Mouse (Mus musculus) heart, adult 8-10 months (tissue): ENCODE measurements around the gene Sobp. TPM values are rescaled to one million over a fixed set of nuclear protein-coding genes. Genes with fewer than 3 reads are reported as not detected.
A peak's percentile ranks its signal among the peaks of the same experiment; 100 is the strongest.

Experiments
- DNase-seq: peaks from one replicate; pipeline ENCODE4 v3.0.0; 2022; ENCODE audit warnings: low spot score
- total RNA-seq, 4 experiments: library from RNA; stranded (reverse); gene quantifications; 2 replicates each; pipeline ENCODE4 v1.2.4; 2022

Sobp gene
- total RNA-seq, 4 experiments from 2014 or later: 13.3 to 17.7 (median 15.5) TPM

DNA sequence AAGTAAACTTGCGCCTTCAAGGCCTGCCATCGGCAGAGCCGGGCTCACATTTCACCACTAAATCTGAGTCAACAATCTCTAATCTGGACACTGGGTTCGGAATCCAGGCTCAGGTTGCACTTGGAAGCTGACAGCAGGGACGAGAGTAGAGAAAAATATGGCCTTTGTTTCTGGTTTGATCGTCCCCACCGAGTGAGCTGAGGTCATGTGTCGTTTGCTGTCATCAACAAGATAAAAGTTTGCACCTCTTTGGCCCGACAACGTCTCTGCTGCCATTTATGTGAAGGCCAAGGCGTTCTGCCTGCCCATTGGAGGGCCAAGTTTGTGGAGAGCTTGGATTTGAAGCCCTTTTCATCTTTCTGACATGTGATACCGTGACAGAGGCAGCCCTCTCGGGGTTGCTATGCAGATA is 178.8 kb downstream of the Sobp start:
- DNase-seq: no peak

DNA sequence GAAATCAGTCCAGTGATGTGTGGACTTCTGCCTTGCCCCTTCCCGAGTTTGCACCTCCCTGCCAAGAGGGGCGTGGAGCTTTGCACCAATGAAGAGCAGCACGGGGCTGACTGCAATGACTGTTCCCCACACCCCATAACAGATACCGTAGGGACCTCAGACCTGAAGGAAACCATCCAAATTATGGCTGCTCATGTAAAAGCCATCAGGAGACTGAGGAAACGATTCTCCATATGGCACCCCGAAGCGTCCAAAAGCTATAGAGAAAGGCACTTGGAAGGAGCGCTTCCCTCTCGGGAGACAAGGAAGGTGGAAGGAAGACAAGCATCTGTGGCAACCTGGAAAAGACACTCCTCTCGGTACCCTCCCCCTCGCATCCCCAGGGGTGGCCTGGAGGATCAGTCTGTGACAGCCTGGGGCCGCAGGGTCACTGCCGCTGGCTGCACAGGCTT is 180.0 kb downstream of the Sobp start:
- no peak for DNase-seq

DNA sequence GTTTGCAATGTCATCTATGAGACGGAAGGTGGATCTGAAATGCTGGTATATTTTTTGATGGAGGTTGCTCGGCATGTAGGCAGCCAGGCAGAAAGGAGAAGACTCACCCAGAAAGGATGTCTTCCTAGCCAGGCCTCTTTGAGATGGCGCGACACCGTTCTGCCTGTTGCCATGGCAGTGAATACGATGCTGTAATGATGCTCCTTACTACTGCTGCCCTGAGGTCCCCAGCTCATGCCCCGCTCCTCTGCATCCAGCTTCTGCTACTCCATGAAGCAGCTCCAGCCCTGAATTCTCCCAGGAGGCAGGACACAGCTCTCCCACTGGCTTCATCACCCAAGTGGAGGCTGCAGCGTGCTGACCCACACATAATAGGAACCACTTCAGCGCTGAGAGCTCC is 183.3 kb downstream of the Sobp start:
- no peak for DNase-seq

DNA sequence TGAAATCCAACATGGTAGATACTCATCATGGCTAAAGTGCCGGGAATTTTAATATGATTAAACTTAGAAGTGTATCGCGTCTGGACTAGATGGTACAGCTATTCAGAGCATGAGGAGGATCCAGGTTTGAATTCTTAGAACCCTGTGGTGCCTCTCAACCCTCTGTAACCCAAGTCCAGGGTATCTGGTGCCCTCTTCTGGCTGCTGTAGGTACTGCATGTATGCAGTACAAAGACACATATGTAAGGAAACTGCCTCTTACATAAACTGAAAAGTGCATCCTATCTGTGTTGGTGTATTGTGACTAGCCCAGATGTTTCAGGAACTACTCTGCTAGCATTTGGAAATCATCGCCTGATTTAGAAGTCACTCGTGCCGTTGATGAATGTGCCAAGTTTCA is 184.4 kb downstream of the Sobp start:
- DNase-seq: peak; percentile 45

DNA sequence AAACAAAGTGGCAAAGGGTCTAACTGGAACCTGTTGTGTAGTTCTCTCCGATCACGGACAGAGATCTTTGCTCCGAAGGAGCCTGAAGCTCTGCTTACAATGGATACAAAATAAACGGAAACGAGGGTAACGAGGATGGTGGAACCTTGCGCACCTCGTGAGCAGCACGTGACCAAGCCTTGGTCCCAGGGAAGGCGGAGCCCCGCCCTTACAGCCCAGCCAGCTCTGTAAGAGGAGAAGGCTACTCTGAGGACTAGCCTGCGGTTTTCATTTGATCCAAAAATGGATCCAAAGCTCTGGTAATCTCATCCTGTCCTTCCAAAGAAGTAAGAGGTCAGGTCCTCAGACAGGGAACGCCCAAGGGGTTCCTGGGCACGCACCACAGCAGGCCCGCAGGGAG is 185.7 kb downstream of the Sobp start:
- DNase-seq: no peak

DNA sequence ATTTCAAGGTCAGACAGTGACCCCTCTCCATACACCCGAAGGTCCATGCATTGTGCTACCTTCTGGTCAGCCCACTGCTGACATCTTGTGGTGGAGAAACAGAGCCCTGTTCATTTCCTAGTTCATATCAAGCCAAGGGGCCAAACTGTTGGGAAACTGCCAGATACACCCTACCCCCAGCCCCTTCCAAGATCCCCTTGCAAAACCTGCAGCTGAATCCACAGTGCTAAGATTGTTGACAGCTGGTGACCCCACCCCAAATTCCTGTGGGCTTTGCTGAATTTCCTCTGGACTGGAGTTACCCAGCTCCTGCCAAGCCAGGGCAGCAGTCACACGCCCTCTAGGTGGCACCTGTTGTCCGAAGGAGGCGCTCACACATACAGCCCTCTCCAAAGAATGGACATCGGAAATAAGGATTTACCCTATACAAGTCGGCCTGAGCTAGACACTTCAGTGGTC is 186.7 kb downstream of the Sobp start:
- DNase-seq: peak; percentile 36

DNA sequence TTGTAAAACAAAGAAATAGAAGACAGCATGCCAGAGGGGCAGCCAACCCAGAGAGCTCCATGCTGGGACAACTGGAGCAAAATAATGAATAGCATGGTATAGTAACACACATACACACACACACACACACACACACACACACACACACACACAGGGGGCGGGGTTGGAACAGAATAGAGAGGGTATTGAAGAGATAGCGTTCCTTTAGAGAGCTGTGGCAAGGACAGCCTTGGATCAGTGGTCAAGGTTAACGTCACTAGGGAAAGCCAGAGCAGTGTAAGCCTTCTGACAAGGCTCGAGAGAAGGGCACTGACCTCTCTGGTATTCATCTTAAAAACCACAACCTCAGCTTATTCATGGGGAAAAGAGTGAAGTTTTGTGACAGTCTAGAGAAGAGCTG is 189.4 kb downstream of the Sobp start:
- DNase-seq: no peak

DNA sequence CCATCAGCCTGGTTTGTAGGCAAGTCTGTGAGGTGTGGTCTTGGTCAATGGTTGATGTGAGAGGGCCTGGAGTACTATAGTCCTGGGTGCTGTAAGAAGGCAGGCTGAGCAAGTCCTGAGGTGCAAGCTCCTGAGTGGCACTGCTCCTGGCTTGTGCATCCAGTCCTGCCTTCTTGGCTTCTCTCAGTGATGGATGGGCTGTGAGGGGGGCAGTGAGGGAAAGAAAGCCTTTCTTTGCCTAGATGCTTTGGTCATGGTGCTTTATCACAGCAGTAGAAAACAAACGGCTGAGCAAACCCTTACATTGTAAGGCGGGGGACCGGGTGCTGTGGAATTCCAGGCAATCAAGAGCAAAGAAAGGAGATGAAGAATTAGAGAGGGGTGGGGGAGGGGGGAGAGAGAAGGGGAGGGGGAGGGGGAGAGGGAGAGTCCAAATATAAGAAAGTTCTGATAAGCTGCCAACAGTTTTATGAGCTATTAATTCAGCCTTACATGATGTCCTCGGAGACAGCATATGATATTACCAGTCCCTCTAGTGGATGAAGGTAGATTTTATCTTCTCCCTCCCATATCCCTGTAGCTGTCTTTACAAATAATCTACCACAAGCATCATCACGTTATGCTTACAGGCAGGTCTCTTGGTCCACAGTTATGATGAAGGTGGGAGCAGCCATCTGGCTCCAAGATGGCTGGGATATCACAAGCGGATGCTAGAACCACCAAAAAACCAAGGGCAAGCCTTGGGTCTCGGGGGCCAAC is 193.2 kb downstream of the Sobp start:
- DNase-seq: no peak

DNA sequence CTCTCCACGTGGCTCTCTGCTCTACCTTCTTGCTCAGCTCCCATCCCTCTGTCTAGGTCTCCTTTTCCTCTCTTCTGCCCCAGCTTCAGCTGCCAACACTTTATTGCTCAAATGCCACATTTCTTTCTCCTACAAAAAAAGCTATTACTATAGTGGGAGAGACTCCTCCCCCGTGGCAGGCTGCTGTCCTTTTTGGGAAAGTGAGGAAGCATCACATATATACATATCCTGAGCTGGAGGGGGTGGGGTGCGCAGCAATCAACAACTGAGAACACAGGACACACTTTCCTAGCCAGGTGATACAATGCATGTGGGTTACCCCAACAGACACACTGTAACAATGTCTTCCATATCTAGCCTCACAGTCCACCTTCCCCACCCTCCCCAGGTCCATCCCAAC is 196.0 kb downstream of the Sobp start:
- no peak for DNase-seq

DNA sequence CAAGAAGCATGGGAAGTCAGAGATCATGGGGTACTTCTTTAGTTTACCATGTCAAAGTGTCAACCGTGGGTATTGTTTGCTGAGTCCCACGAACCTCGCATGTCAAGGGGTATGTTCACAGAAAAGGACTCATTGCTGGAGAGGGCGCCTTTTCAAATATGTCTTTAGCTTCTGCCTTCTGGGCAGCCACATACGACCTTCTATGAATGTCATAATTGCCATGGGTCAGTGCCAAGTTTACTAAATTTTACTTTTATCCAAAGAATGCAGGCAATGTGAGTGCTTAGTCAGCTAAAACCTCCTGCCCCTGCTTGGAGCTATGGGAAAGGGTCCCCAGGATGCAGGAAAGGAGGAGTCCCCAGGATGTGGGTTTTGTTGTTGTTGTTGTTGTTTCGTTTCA is 197.8 kb downstream of the Sobp start:
- no peak for DNase-seq

DNA sequence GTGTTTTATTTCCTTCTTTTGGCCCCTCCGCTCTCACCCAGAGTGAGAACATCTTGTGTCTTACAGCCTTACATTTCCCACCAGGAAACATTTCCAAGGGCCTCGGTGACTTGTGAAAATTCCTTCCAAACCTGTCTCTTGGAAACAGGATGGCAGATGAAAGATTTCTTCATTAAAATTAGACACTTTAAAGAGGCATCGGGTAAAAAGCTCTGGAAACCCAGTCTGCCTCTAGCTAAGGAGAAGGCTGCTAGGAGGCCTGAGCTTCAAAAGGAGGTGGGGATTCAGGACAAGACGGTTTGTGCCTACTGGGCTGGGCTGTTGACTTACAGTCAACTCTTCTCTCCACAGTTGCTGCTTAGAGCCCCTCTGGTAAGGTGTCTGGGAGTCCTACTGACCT is 200.8 kb downstream of the Sobp start:
- no peak for DNase-seq

DNA sequence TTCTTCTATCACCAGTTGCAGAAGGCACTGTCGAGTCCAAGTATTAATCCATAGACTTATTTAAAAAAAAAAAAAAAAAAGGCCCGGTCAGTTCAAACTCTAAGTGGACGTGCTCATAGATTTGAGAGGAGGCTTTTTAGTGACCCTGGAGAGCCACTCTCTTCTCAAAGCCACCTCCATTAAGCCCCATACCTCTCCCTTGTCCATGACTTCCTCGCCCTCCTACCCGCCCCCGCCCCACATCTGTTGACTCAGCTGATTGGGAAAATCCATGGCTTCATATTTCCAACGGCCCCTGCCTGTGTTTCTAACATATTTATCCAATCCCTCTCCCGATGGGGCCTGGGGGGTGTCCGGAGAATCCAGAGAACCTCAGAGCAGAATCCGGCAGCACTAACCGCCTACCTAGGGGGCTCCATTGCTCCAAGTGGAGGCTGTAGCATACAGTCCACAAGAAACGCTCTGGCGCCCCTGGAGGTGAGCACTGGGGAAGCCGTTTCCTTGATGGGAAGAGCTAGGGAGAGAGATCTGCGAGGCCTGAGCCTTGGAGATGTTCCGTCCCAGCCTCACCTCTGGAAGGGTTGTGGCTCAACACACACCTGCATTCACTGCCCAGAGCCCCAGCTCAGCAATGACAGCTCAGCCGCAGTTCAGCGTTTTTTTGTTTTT is 201.7 kb downstream of the Sobp start:
- peak; percentile 46 for DNase-seq

DNA sequence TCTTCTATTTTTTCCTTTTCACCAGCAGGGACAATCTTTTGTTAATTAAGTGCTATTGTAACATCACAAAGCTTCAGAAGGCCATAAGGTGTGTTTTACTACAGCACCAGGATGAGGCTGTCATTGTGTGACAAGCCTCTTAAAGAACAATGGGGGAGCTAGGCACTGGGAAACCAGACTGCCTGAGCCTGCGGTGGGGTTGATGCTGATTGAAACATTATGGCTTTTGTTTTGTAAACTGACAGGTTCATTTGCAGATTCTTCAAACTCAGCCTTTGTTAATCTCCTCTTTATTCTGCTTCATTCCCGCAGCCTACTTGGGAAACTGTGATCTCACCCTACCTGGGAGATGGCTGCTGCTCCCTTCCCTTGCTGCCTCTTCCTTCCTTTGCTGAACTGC is 206.0 kb downstream of the Sobp start:
- DNase-seq: no peak

DNA sequence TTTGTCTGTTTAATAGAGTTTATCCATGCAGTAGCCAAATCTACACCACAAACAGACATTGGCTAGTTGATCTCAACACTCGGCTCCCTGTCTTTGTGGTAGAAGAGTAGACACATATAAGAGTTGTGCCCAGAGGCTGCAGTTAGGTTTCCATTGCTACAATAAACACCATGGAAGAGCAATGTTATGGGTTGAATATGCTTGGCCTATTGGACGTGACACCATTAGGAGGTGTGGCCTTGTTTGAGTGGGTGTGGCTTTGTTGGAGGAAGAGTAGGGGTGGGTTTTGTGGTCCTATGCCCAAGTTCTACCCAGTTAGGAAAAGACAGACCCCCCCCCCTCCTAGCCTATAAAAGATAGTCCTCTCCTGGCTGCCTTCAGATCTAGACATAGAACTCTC is 211.3 kb downstream of the Sobp start:
- no peak for DNase-seq

DNA sequence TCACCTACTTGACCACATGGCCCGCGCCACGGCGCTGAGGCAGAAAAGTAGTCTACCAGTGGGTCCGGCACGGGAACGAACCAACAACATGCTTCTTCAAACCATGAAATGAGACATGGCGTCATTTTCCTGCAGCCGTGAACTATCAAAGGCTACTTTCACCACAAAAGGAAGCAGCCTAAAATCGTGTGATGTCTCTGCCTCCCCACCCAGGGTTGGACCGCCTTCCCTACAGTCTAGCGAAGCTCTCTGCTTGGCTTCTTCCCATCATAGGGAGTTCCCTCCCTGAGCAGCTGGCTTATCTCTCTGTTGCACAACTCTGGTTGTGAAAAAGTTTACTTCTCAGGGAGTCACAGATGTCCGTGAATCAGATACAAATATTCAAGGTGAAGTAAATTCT is 211.7 kb downstream of the Sobp start:
- peak; percentile 72 for DNase-seq

DNA sequence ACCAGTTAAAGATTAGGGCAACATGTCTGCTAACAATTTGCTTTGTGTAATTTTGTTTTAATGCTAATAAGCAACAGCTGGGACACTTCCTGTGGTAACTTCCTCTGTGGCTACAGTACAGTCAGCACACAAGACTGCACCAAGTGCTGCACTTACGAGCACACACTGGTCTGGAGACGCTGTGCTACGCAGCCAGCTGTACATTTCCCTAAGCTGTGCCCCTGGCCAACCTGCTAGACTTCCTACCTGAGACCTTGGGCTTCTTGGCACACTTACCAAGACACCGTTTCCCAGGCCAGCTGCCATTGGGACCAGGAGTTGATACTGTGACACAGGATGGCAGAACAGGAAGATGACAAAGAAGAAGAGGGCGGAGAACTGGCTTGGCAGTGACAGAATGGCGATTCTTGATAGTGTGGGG is 212.1 kb downstream of the Sobp start:
- DNase-seq: peak; percentile 29

DNA sequence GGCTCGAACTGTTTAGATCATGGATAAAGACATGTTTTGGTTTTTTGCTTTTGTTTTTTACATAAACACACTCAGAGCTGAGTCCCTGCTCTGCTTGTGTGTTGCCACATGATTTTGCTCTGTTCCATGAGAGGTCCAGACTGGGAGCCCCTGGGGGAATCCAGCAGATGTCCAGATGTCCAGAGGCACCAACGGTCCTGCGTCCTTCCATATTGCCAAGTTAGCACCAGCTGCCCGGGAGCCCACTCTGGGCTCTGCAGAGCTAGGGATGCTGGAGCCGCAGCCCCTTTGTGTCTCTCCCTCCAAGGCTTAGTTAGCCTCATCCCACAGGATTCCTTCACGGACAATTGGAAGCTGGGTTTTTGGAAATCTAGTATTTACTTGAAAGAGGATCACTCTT is 212.6 kb downstream of the Sobp start:
- peak; percentile 26 for DNase-seq

DNA sequence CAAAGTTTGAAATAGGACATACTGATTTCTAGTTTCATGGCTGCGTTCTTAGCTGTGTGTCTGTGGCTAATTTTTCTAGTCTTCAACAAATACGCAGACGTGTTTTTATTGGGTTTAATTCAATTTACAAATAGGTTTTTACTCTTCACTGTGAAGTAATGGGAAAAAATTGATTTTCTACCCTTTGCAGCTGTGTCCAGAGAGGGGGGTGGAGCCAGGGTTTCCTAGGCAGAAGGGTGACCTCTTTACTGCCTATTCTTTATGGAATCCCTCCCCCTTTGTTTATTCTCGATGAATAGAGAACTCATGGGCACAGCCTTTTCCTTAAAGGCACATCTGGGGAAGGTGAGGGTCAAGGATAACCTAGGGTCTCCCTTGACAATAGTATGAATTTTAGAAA is 215.6 kb downstream of the Sobp start:
- no peak for DNase-seq

DNA sequence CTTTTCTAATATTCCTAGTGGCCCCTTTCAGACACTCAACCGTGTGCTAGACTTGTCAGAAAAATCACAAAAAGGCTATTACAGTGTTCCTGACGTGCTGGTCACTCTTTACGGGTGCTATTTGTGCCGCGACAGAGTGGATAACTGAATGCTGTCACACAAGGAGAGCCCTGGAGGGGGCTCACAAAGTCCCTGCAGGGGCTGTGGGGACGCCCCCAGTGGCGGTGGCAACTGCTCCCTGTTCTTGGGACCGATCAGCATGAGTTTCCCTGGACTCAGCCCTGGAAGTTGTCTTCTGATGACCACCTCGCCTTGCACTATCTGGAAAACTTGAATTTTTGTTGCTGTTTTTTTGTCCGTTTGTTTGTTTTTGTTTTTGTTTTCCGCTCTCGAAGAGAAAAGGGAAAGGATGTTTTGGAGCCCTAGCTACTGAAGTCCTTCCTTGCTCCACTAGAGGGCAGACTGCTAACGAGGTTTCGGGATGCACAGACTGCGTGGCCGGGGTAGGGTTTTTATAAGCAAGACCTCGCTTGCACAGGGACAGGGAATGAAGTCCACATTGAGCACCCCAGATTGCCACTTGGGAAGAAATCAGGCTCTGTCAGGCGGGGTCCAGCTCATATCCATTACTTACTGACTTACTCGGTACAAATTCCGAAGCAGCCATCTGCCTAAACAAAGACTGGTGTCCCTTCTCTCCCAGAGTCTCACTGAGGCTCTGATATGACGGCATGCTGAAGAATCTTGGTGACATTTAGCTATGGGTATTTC is 216.3 kb downstream of the Sobp start:
- DNase-seq: peak; percentile 71

DNA sequence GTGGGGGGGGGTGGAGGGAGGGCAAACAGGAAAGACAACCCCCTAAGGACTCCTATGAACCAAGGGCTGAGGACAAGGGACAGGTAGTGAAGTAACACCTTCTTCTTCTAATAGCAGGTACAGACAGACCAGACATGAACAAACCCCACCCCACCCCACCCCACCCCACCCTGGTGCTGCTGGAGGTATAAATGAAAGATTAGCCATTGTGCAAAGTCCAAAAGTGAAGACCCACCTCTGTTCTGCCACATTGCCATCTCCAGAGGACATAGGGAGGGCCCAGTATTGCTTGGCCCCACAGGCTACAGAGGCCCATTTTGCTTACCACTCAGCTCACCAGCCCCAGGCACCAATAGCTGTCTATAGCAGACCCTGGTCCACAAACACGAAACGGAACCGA is 219.1 kb downstream of the Sobp start:
- no peak for DNase-seq

DNA sequence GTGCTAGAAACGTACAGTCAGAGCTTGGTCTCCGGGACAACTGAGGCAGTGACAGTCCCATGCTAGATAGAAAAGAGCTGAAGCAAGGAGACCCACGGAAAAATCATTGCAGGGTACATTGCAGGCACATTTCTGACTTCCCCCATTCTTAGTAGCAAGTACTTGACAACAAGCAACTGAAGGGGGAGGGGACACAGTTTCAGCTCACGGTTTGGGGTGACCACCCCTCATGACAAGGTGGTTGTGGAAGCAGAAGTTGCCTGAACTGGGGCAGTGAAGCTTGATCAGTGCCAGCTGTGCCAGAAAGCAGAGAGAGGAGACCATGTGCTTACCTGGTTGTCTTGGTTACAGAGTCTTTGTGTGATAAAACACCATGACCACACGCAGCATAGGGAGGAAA is 220.7 kb downstream of the Sobp start:
- DNase-seq: no peak
